Mouse (Mus musculus) neural tube, embryonic 12.5 days (tissue): ENCODE data around the gene Cd9. TPM values are rescaled to one million over a fixed set of nuclear protein-coding genes. Genes with fewer than 3 reads are reported as not detected.

Experiments used
- ATAC-seq: fragments of 200-750 bp; cut with Nextera tagmentation; 2 replicates; pipeline ENCODE4 v1.8.0; 2017; ENCODE audit warnings: low read depth, mild to moderate bottlenecking, moderate TSS enrichment, moderate library complexity; ENCODE audit not compliant: low FRiP score
- H3K27ac ChIP-seq: fragments of 300-500 bp; sonication (generic); 2 replicates; pipeline ENCODE4 v1.5.1; 2016
- H3K27me3 ChIP-seq: fragments of 300-500 bp; sonication (generic); replicated peaks from 2 replicates; pipeline ENCODE4 v1.6.1; 2016; ENCODE audit warnings: mild to moderate bottlenecking
- H3K36me3 ChIP-seq: fragments of 300-500 bp; sonication (generic); 2 replicates; pipeline ENCODE4 v1.6.1; 2016; ENCODE audit warnings: mild to moderate bottlenecking
- H3K4me1 ChIP-seq: fragments of 300-500 bp; sonication (generic); 2 replicates; pipeline ENCODE4 v1.6.1; 2016
- H3K4me2 ChIP-seq: fragments of 300-500 bp; sonication (generic); replicated peaks from 2 replicates; pipeline ENCODE4 v1.6.1; 2016; ENCODE audit warnings: mild to moderate bottlenecking
- H3K4me3 ChIP-seq: fragments of 300-500 bp; sonication (generic); 2 replicates; pipeline ENCODE4 v1.5.1; 2016
- H3K9ac ChIP-seq: fragments of 300-500 bp; sonication (generic); 2 replicates; pipeline ENCODE4 v1.6.1; 2016; ENCODE audit warnings: mild to moderate bottlenecking
- H3K9me3 ChIP-seq: fragments of 300-500 bp; sonication (generic); 2 replicates; pipeline ENCODE4 v1.6.1; 2016; ENCODE audit warnings: mild to moderate bottlenecking
- WGBS: fragments of 180-500 bp; shearing (Covaris S2); methylation state at CpG from one replicate; pipeline ENCODE4 v1.1.7; 2016; 5-methylcytosine and 5-hydroxymethylcytosine counted together
- polyA plus RNA-seq: library from polyadenylated mRNA; unstranded; fragments of >200 nt; fragmentation: Nextera tagmentation; extraction: Ambion mirVana; gene quantifications from 2 replicates; pipeline ENCODE4 v1.2.1, GENCODE M21; 2016

Cd9 gene
- polyA plus RNA-seq, result 44.3 and 51.1 TPM in 2 replicates

- H3K4me2 ChIP-seq, result peak within 1 kb of the TSS; percentile 92
- peaks cover 12% of the 10 kb centered on the region for H3K4me1 ChIP-seq
- no peaks in the 10 kb centered on the region for H3K9me3 ChIP-seq
- peaks cover 18% of the 10 kb centered on the region for H3K27me3 ChIP-seq
- peak; percentile 85 for ATAC-seq
- H3K9ac ChIP-seq, result peak within 1 kb of the TSS; percentile 60
- WGBS, result under 1% methylated on average over 61 of the region's 61 CpGs
- H3K36me3 ChIP-seq, result no peaks in the 10 kb centered on the region
- peak within 1 kb of the TSS; percentile 55 for H3K4me3 ChIP-seq
- no peak within 1 kb of the TSS for H3K27ac ChIP-seq
These were observed at the start of gene Cd9 for GRCm38 (mm10) chr6:125494092-125494871. TSS of gene Cd9 (minus strand) at chr6:125494791.

DNA sequence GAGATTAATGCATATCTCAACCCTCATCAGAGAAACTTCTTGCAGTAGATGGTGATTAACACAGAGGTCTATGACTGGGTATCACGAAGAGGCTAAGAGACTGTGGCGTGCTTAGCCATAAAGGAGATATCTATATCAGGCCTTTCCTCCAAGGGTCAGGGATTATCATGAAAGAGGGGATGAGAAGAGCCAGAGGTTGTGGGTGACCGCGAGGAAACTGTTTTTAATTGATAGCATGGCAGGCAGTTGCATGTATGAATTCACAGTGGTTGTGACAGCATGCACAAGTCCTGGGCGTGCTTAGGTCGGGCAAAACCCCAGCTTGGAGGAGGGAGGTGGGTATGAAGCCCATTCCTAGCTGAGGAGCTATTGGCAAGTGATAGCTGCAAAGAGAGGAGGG, 46.7 kb upstream of the Cd9 start:
- 86% methylated on average over 6 of the region's 6 CpGs for WGBS
- H3K4me2 ChIP-seq, result no peak overlapping the region
- no peaks in the 10 kb centered on the region for H3K4me1 ChIP-seq
- no peak overlapping the region for H3K4me3 ChIP-seq
- H3K9ac ChIP-seq, result no peak overlapping the region
- H3K9me3 ChIP-seq, result no peaks in the 10 kb centered on the region
- ATAC-seq, result no peak
- peaks cover 5% of the 10 kb centered on the region; the same call in 1 of the 2 replicates for H3K27me3 ChIP-seq
- H3K36me3 ChIP-seq, result no peaks in the 10 kb centered on the region
- no peak overlapping the region for H3K27ac ChIP-seq

- Histone ChIP-seq H3K4me3 (no peak overlapping the region), H3K4me1 (no peaks in the 10 kb centered on the region), H3K9ac (no peak overlapping the region), H3K27me3 (peaks cover 5% of the 10 kb centered on the region; the same call in 1 of the 2 replicates), H3K36me3 (no peaks in the 10 kb centered on the region), H3K4me2 (no peak overlapping the region), H3K9me3 (no peaks in the 10 kb centered on the region), H3K27ac (no peak overlapping the region)
- WGBS, result 89% methylated on average over 6 of the region's 6 CpGs
- ATAC-seq, result no peak
These were observed 46.2 kb upstream of the Cd9 start for GRCm38 (mm10) chr6:125540826-125541225.

- no peak for ATAC-seq
- 85% methylated on average over 10 of the region's 10 CpGs for WGBS
- Histone ChIP-seq H3K27me3 (peaks cover 5% of the 10 kb centered on the region; the same call in 1 of the 2 replicates), H3K36me3 (no peaks in the 10 kb centered on the region), H3K4me1 (no peaks in the 10 kb centered on the region), H3K9me3 (no peaks in the 10 kb centered on the region), H3K9ac (no peak overlapping the region), H3K4me2 (no peak overlapping the region), H3K4me3 (no peak overlapping the region), H3K27ac (no peak overlapping the region)
These were observed 45.6 kb upstream of the Cd9 start for GRCm38 (mm10) chr6:125540199-125540598.

GRCm38 (mm10) chr6:125539423-125539822, 44.8 kb upstream of the Cd9 start:
- H3K4me2 ChIP-seq, result no peak overlapping the region
- no peak overlapping the region for H3K9ac ChIP-seq
- no peaks in the 10 kb centered on the region for H3K4me1 ChIP-seq
- WGBS, result 77% methylated on average over 8 of the region's 8 CpGs
- H3K27ac ChIP-seq, result no peak overlapping the region
- no peak overlapping the region for H3K4me3 ChIP-seq
- H3K9me3 ChIP-seq, result no peaks in the 10 kb centered on the region
- peaks cover 5% of the 10 kb centered on the region; the same call in 1 of the 2 replicates for H3K27me3 ChIP-seq
- H3K36me3 ChIP-seq, result no peaks in the 10 kb centered on the region
- ATAC-seq, result no peak

DNA sequence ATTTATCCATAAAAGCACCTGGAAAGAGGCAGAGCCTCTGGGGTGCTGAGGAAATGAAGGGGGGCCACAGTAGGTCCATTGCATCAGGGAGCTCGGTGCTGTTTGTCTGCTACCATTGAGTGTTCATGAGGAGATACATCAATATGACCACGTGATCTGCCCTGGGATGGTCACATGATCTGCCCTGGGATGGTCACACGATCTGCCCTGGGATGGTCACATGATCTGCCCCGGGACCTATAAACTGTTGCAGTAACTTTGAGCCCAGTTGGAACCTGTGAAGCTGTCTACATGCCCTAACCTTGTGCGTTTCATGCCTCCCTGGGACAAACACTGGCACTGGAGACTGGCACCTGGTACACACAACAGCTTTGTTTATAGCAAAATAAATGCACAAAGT, 43.9 kb upstream of the Cd9 start:
- Histone ChIP-seq H3K27me3 (peaks cover 5% of the 10 kb centered on the region; the same call in 1 of the 2 replicates), H3K9me3 (no peaks in the 10 kb centered on the region), H3K27ac (no peak overlapping the region), H3K9ac (no peak overlapping the region), H3K4me2 (no peak overlapping the region), H3K4me1 (no peaks in the 10 kb centered on the region), H3K36me3 (no peaks in the 10 kb centered on the region), H3K4me3 (no peak overlapping the region)
- ATAC-seq, result no peak
- 88% methylated on average over 5 of the region's 5 CpGs for WGBS

- 89% methylated on average over 5 of the region's 5 CpGs for WGBS
- Histone ChIP-seq H3K4me3 (no peak overlapping the region), H3K4me1 (no peaks in the 10 kb centered on the region), H3K9ac (no peak overlapping the region), H3K27ac (no peak overlapping the region), H3K9me3 (no peaks in the 10 kb centered on the region), H3K4me2 (no peak overlapping the region), H3K36me3 (no peaks in the 10 kb centered on the region), H3K27me3 (no peaks in the 10 kb centered on the region)
- no peak for ATAC-seq
These were observed 40.4 kb upstream of the Cd9 start for GRCm38 (mm10) chr6:125534990-125535389.

DNA sequence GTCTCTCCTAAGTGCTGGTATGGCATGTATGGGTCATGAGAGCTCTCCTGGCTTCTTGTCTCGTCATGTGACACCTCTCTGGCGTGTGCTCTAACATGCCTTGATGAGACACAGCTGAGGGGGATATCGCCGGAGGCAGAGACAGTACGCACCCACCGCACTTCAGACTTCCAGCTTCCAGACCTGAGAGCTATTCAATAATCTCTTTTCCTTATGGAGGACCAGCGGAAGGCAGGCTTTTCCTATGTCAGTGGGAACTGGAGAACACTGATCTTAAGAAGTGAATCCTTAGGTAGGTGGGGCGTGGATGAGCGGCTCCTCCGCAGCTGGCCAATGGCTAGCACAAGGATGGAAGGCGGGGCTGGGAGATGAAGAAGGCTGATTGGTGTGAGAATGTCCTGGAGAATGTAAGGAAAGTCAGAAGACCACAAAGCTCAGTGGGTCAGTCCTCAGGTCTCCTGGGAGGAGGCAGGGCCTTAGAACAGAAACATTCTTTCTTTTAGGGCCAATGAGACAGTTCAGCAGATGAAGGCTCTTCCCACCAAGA, 38.6 kb upstream of the Cd9 start:
- H3K27me3 ChIP-seq, result no peaks in the 10 kb centered on the region
- H3K4me2 ChIP-seq, result no peak overlapping the region
- no peak overlapping the region for H3K27ac ChIP-seq
- no peak overlapping the region for H3K4me3 ChIP-seq
- H3K9me3 ChIP-seq, result no peaks in the 10 kb centered on the region
- WGBS, result 88% methylated on average over 11 of the region's 11 CpGs
- no peaks in the 10 kb centered on the region for H3K36me3 ChIP-seq
- no peaks in the 10 kb centered on the region for H3K4me1 ChIP-seq
- no peak overlapping the region for H3K9ac ChIP-seq
- no peak for ATAC-seq

DNA sequence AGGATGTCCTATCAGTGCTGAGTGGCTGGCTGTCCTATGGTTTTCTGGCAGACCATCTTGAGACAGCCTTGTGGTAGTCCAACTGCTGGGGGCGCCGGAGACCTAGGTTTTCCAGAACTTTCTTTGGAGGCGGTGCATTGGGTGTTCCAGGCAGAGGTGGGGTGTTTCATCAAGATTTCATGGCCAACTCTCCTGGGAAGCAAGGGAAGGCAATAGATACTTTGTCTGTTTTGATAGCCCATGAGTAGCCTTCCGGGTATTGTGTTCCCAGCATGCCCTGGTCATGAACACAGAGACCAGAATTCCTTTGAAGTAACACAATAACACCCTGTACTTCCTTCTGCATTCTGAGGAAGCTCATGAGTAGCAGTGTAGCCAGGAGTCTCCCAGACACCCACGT, 34.9 kb upstream of the Cd9 start:
- no peak overlapping the region for H3K4me3 ChIP-seq
- H3K27me3 ChIP-seq, result no peaks in the 10 kb centered on the region
- no peak overlapping the region for H3K27ac ChIP-seq
- 85% methylated on average over 5 of the region's 5 CpGs for WGBS
- H3K36me3 ChIP-seq, result no peaks in the 10 kb centered on the region
- no peak overlapping the region for H3K4me2 ChIP-seq
- H3K9me3 ChIP-seq, result no peaks in the 10 kb centered on the region
- H3K9ac ChIP-seq, result no peak overlapping the region
- no peak for ATAC-seq
- no peaks in the 10 kb centered on the region for H3K4me1 ChIP-seq

DNA sequence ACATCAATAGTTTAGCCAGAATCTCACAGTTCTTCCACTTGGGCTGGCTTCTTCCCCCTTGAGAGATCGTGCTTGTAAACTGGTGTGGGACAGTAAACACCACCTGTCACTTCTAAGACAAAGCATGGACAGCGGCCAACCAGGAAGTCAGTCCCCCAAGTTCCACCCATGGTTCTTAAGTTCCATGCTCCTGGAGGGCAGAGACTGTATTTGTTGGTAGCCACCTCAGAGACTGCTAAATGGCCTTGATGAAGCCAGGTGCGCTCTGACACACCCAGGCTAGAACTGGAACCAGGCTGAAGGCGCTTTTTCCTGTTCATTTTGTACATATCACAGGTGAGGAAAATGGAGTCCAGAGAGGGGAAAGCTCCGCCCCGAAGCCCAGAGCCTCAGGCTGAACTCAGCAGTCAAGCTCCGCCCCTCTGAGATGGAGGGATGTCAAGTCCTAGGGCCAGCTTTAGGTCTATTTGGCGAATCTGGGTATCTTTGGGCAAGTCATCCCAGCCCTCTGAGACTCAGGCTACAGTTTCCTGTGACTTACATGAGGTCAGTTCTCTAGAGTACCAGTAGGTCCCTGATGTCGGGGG, 34.1 kb upstream of the Cd9 start:
- H3K4me3 ChIP-seq, result no peak overlapping the region
- no peak overlapping the region for H3K27ac ChIP-seq
- no peak for ATAC-seq
- H3K27me3 ChIP-seq, result no peaks in the 10 kb centered on the region
- no peaks in the 10 kb centered on the region for H3K36me3 ChIP-seq
- no peaks in the 10 kb centered on the region for H3K9me3 ChIP-seq
- no peaks in the 10 kb centered on the region for H3K4me1 ChIP-seq
- no peak overlapping the region for H3K4me2 ChIP-seq
- 84% methylated on average over 9 of the region's 9 CpGs for WGBS
- H3K9ac ChIP-seq, result no peak overlapping the region

DNA sequence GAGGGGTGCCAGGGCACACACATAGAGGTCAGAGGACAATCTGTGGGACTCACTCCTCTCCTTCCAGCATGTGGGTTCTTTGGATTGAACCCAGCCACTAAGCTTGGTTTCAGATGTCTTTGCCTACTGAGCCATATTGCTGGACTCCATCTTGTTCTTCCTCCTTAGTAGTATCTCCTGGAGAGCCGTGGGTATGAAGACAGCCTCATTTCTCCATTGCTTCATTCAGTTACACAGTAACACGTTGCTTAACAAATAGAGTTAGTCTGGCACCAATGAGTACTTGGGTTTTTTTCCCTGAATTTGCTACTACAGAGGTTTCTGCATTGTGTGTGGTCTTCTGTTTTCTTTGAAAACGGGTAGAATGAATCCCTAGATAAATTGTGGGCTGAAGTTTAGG, 31.5 kb upstream of the Cd9 start:
- Histone ChIP-seq H3K4me2 (no peak overlapping the region), H3K9ac (no peak overlapping the region), H3K9me3 (no peaks in the 10 kb centered on the region), H3K27ac (no peak overlapping the region), H3K4me3 (no peak overlapping the region), H3K4me1 (no peaks in the 10 kb centered on the region), H3K36me3 (no peaks in the 10 kb centered on the region), H3K27me3 (no peaks in the 10 kb centered on the region)
- ATAC-seq, result no peak
- whole genome bisulfite sequencing, result 69% methylated on average over 3 of the region's 3 CpGs

DNA sequence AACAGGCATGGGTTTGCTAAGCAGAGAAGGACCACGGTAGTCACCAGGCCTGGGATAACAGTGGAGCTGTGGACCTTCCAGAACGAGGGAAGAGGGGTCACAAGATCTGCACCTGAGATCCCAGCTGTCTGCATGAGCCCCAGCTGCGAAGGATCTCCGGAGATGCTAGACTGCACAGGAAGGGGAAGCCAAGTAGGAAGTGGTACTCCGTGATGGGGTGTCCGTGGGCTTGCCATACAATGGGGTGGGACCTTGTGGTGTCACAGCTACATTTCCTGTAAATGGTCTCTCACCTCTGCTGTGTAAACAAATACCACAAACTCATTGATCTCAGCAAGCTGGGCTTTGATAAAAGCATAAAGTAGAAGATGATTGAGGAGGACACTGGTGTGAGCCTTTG, 29.4 kb upstream of the Cd9 start:
- Histone ChIP-seq H3K27ac (no peak overlapping the region), H3K4me1 (no peaks in the 10 kb centered on the region), H3K27me3 (no peaks in the 10 kb centered on the region), H3K9ac (no peak overlapping the region), H3K4me3 (no peak overlapping the region), H3K9me3 (no peaks in the 10 kb centered on the region), H3K4me2 (no peak overlapping the region), H3K36me3 (no peaks in the 10 kb centered on the region)
- no peak for ATAC-seq
- WGBS, result 85% methylated on average over 6 of the region's 6 CpGs
